In genomic region chr8:121660602-121661001, GRCm38 (mm10) we compare ENCODE assay signal across 23 mouse cellular contexts. TPM values are rescaled to one million over a fixed set of nuclear protein-coding genes. Genes with fewer than 3 reads are reported as not detected.
DNase-seq lines count a peak whose midpoint lies in the region; ATAC-seq and TF ChIP-seq lines count a peak whose summit lies in the region.
"Had no signal": no experiment of that assay in that cellular context is flagged by ENCODE, and none has a peak within 500 bp of the region (broad histone marks: within the 10 kb centered on the region; RNA-seq: fewer than 3 reads in every experiment).

No protein-coding gene starts in this region.

- no peak overlapping the region for H3K9ac ChIP-seq in hindbrain, embryonic 13.5 days
- no peak overlapping the region for H3K9ac ChIP-seq in hindbrain, embryonic 11.5 days (ENCODE audit: low read depth, low read length)
- no peak overlapping the region for H3K9ac ChIP-seq in intestine, postnatal 0 days (ENCODE audit: low read depth, low read length)
- H3K9ac ChIP-seq: embryonic facial prominence, embryonic 12.5 days; forebrain, embryonic 13.5 days; hindbrain, embryonic 14.5 days; intestine, embryonic 15.5 days; midbrain, embryonic 15.5 days had no signal

- no peak for DNase-seq in hindbrain, embryonic 11.5 days (ENCODE audit: low spot score)
- peak; percentile 72 for DNase-seq in kidney, adult 9 months
- no peak for DNase-seq in retina, embryonic 14.5 days (ENCODE audit: low spot score)
- DNase-seq: heart, postnatal 10 days; lung, adult 18-20 months; lung, postnatal 14 days; spleen, adult 18-20 months had no signal

- H3K27ac ChIP-seq in hindbrain, embryonic 13.5 days, result 0 out of 2 replicates have a peak overlapping the region, but pooled peaks have one; percentile 12
- no peak overlapping the region for H3K27ac ChIP-seq in hindbrain, embryonic 11.5 days (ENCODE audit: low read depth, low read length)
- H3K27ac ChIP-seq in intestine, postnatal 0 days (ENCODE audit: low read depth, low read length), result no peak overlapping the region
- H3K27ac ChIP-seq: embryonic facial prominence, embryonic 12.5 days; forebrain, embryonic 13.5 days; hindbrain, embryonic 14.5 days; intestine, embryonic 15.5 days; layer of hippocampus, adult 2 months; midbrain, embryonic 15.5 days had no signal

- WGBS in hindbrain, embryonic 13.5 days, result 77% methylated on average over 15 of the region's 15 CpGs
- 87% methylated on average over 15 of the region's 15 CpGs for WGBS in hindbrain, embryonic 11.5 days
- 81% methylated on average over 15 of the region's 15 CpGs for WGBS in intestine, postnatal 0 days

- no peaks in the 10 kb centered on the region for H3K9me3 ChIP-seq in hindbrain, embryonic 13.5 days
- no peaks in the 10 kb centered on the region for H3K9me3 ChIP-seq in hindbrain, embryonic 11.5 days (ENCODE audit: control insufficient read depth, low read length)
- no peaks in the 10 kb centered on the region for H3K9me3 ChIP-seq in megakaryocyte, embryonic 14.5 days
- H3K9me3 ChIP-seq in intestine, postnatal 0 days (ENCODE audit: control insufficient read depth), result no peaks in the 10 kb centered on the region
- H3K9me3 ChIP-seq: embryonic facial prominence, embryonic 12.5 days; forebrain, embryonic 13.5 days; intestine, embryonic 15.5 days; midbrain, embryonic 15.5 days had no signal

- TF ChIP-seq CTCF in intestine, postnatal 0 days (IDR thresholded peaks at IDR 0.05; ENCODE audit: low read depth), result no peak

- H3K36me3 ChIP-seq in hindbrain, embryonic 13.5 days, result no peaks in the 10 kb centered on the region
- no peaks in the 10 kb centered on the region for H3K36me3 ChIP-seq in hindbrain, embryonic 11.5 days (ENCODE audit: control insufficient read depth, insufficient read depth, low read length)
- no peaks in the 10 kb centered on the region for H3K36me3 ChIP-seq in megakaryocyte, embryonic 14.5 days (replicated peaks; ENCODE audit: low read length)
- H3K36me3 ChIP-seq in intestine, postnatal 0 days (ENCODE audit: control insufficient read depth, insufficient read depth), result no peaks in the 10 kb centered on the region
- H3K36me3 ChIP-seq: embryonic facial prominence, embryonic 12.5 days; intestine, embryonic 15.5 days; midbrain, embryonic 15.5 days had no signal

- ATAC-seq in hindbrain, embryonic 13.5 days (ENCODE audit: low FRiP score), result no peak
- no peak for ATAC-seq in hindbrain, embryonic 11.5 days (ENCODE audit: low FRiP score)
- no peak for ATAC-seq in megakaryocyte, adult 5-6 weeks (ENCODE audit: poor library complexity, severe bottlenecking)
- no peak for ATAC-seq in intestine, postnatal 0 days
- ATAC-seq: forebrain, embryonic 13.5 days; intestine, embryonic 15.5 days; midbrain, embryonic 15.5 days had no signal

- H3K4me3 ChIP-seq in hindbrain, embryonic 13.5 days, result no peak overlapping the region
- H3K4me3 ChIP-seq in hindbrain, embryonic 11.5 days (ENCODE audit: low read depth, low read length), result no peak overlapping the region
- peak overlapping the region; percentile 33 for H3K4me3 ChIP-seq in megakaryocyte, embryonic 14.5 days (replicated peaks)
- no peak overlapping the region for H3K4me3 ChIP-seq in intestine, postnatal 0 days (ENCODE audit: low read depth, low read length)
- H3K4me3 ChIP-seq: embryonic facial prominence, embryonic 12.5 days; erythroblast, embryonic 14.5 days; forebrain, embryonic 13.5 days; intestine, embryonic 15.5 days; layer of hippocampus, adult 2 months; midbrain, embryonic 15.5 days; myocyte had no signal

- peaks cover 14% of the 10 kb centered on the region for H3K4me1 ChIP-seq in hindbrain, embryonic 13.5 days (replicated peaks)
- 0 out of 2 replicates have a peak, but pooled peaks cover 3% of the 10 kb centered on the region for H3K4me1 ChIP-seq in hindbrain, embryonic 11.5 days (replicated peaks; ENCODE audit: control insufficient read depth, insufficient read depth, low read length)
- peaks cover 6% of the 10 kb centered on the region for H3K4me1 ChIP-seq in megakaryocyte, embryonic 14.5 days
- peaks cover 2% of the 10 kb centered on the region; the same call in 1 of the 2 replicates for H3K4me1 ChIP-seq in intestine, postnatal 0 days (replicated peaks; ENCODE audit: control insufficient read depth, insufficient read depth, low read length)

- H3K27me3 ChIP-seq in hindbrain, embryonic 13.5 days, result no peaks in the 10 kb centered on the region
- no peaks in the 10 kb centered on the region for H3K27me3 ChIP-seq in hindbrain, embryonic 11.5 days (ENCODE audit: control insufficient read depth, insufficient read depth, low read length)
- H3K27me3 ChIP-seq in megakaryocyte, embryonic 14.5 days (replicated peaks), result peaks cover 92% of the 10 kb centered on the region
- no peaks in the 10 kb centered on the region for H3K27me3 ChIP-seq in intestine, postnatal 0 days (replicated peaks; ENCODE audit: control insufficient read depth, insufficient read depth, low read length)
- H3K27me3 ChIP-seq: embryonic facial prominence, embryonic 12.5 days; intestine, embryonic 15.5 days; midbrain, embryonic 15.5 days had no signal

- no peak overlapping the region for H3K4me2 ChIP-seq in hindbrain, embryonic 13.5 days
- no peak overlapping the region for H3K4me2 ChIP-seq in hindbrain, embryonic 11.5 days (replicated peaks; ENCODE audit: low read depth, low read length)
- no peak overlapping the region for H3K4me2 ChIP-seq in intestine, postnatal 0 days (replicated peaks; ENCODE audit: low read depth)
- H3K4me2 ChIP-seq: embryonic facial prominence, embryonic 12.5 days; forebrain, embryonic 13.5 days; heart, embryonic 11.5 days; hindbrain, embryonic 14.5 days; intestine, embryonic 15.5 days; liver, embryonic 11.5 days; midbrain, embryonic 15.5 days had no signal

RNA-seq across cellular contexts. Expression of gene Zcchc14, which starts 7.9 kb away (rescaled TPM):
- 27.5 and 28.3 TPM in 2 replicates for polyA plus RNA-seq in hindbrain, embryonic 13.5 days (2015; fragmentation: Nextera tagmentation; extraction: Ambion mirVana)
- polyA plus RNA-seq in hindbrain, embryonic 11.5 days (2014; fragmentation: Nextera tagmentation; extraction: Ambion mirVana), result 25.8 and 30.4 TPM in 2 replicates
- polyA plus RNA-seq in megakaryocyte, embryonic 14.5 days (2012; ENCODE audit: insufficient read depth, low replicate concordance), result 0.19 and 0.36 TPM in 2 replicates
- total RNA-seq in megakaryocyte, adult 5-6 weeks (2015), result 0.36 and 0.56 TPM in 2 replicates
- 0.04 and 0.99 TPM in 2 replicates for total RNA-seq in megakaryocyte, adult 5-6 weeks (2017)
- 6.9 and 8.3 TPM in 2 replicates for polyA plus RNA-seq in intestine, postnatal 0 days (2015; fragmentation: Nextera tagmentation; extraction: Ambion mirVana)
- total RNA-seq: granulocyte monocyte progenitor cell, adult 5-6 weeks; megakaryocyte-erythroid progenitor cell, adult 5-6 weeks had no signal
- polyA plus RNA-seq: erythroblast, embryonic 14.5 days had no signal
